Mouse (Mus musculus): ENCODE data around the gene Lrrc8c. TPM values are rescaled to one million over a fixed set of nuclear protein-coding genes. Genes with fewer than 3 reads are reported as not detected.
"Not testable (repeated sequence)": the region's sequence is repeated elsewhere in the genome, so short reads cannot be mapped to it uniquely, and the experiment has no call there.

Gene Lrrc8c
- polyA plus RNA-seq, 1 experiment: 7.1 TPM

DNA sequence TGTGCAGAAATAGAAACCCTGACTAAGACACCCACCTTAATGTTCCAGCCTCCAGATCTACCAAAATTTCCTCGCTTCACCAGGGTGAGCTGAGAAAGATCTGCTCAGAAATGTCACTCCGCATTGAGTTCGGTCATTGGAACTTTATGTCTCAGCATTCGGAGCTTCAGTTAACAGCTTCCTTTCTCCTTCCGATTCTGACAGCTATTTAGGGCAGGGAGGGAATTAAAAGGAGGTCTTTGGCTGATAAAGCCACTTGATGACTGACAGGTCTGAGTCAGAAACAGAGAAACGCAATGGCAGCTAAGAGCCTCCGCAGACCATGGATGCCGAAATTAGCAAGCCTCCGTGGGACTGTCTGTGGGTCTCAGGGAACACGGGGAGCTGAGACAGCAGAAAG, 112.9 kb downstream of the Lrrc8c start:
- Histone ChIP-seq H3K27me3 (ENCODE audit: control insufficient read depth, insufficient read depth, insufficient read length) (no peaks in the 10 kb centered on the region), H3K4me3 (ENCODE audit: insufficient read depth, poor library complexity, severe bottlenecking) (no peak overlapping the region), H3ac (ENCODE audit: control insufficient read depth, insufficient read length, low read depth) (no peak overlapping the region), H3K36me3 (ENCODE audit: control insufficient read depth, insufficient read depth) (no peaks in the 10 kb centered on the region), H3K79me2 (ENCODE audit: control insufficient read depth, insufficient read depth) (no peaks in the 10 kb centered on the region), H3K79me3 (ENCODE audit: low read depth) (no peaks in the 10 kb centered on the region)
- TF ChIP-seq MAX (IDR thresholded peaks at IDR 0.05) (no peak), CTCF (IDR thresholded peaks at IDR 0.05; ENCODE audit: control insufficient read depth, insufficient read depth, insufficient read length) (no peak), FOSL1 (IDR thresholded peaks at IDR 0.05; ENCODE audit: insufficient read depth, low read length, poor library complexity, severe bottlenecking) (no peak), MYOG (IDR thresholded peaks at IDR 0.05; ENCODE audit: control insufficient read depth, extremely low read depth, insufficient read length) (no peak), CEBPB (IDR thresholded peaks at IDR 0.05; ENCODE audit: low read depth) (no peak), MYOD1 (IDR thresholded peaks at IDR 0.05; ENCODE audit: control insufficient read depth, insufficient read length, low read depth) (no peak)

DNA sequence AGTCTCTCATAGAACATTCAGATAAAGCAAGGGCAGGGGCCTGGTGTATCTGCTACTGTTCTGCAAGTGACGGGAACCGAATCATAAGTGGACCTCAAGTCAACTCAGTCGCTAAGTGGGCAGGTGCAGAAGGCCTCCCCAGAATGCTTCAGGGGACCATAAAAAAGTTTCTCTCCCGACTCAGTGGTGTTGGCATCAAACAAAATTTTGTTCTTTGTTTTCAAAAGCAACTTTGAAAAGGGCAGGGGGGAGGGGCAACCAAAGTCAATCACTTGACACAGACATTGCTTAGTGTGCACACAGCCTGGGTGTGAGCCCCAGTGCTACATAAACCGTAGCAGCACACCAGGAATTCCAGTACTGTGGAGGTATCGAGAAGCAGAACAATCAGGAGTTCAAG, 116.4 kb downstream of the Lrrc8c start:
- no peaks in the 10 kb centered on the region for H3K79me2 ChIP-seq (ENCODE audit: control insufficient read depth, insufficient read depth)
- no peaks in the 10 kb centered on the region for H3K27me3 ChIP-seq (ENCODE audit: control insufficient read depth, insufficient read depth, insufficient read length)
- H3K36me3 ChIP-seq (ENCODE audit: control insufficient read depth, insufficient read depth): no peaks in the 10 kb centered on the region
- no peaks in the 10 kb centered on the region for H3K79me3 ChIP-seq (ENCODE audit: low read depth)
- no peak overlapping the region for H3ac ChIP-seq (ENCODE audit: control insufficient read depth, insufficient read length, low read depth)
- H3K4me3 ChIP-seq (ENCODE audit: insufficient read depth, poor library complexity, severe bottlenecking): no peak overlapping the region
- TF ChIP-seq CTCF (IDR thresholded peaks at IDR 0.05; ENCODE audit: control insufficient read depth, insufficient read depth, insufficient read length) (no peak), CEBPB (IDR thresholded peaks at IDR 0.05; ENCODE audit: low read depth) (no peak), FOSL1 (IDR thresholded peaks at IDR 0.05; ENCODE audit: insufficient read depth, low read length, poor library complexity, severe bottlenecking) (no peak), MAX (IDR thresholded peaks at IDR 0.05) (no peak), MYOD1 (IDR thresholded peaks at IDR 0.05; ENCODE audit: control insufficient read depth, insufficient read length, low read depth) (no peak), MYOG (IDR thresholded peaks at IDR 0.05; ENCODE audit: control insufficient read depth, extremely low read depth, insufficient read length) (no peak), USF1 (IDR thresholded peaks at IDR 0.05; ENCODE audit: low read depth) (no peak)

DNA sequence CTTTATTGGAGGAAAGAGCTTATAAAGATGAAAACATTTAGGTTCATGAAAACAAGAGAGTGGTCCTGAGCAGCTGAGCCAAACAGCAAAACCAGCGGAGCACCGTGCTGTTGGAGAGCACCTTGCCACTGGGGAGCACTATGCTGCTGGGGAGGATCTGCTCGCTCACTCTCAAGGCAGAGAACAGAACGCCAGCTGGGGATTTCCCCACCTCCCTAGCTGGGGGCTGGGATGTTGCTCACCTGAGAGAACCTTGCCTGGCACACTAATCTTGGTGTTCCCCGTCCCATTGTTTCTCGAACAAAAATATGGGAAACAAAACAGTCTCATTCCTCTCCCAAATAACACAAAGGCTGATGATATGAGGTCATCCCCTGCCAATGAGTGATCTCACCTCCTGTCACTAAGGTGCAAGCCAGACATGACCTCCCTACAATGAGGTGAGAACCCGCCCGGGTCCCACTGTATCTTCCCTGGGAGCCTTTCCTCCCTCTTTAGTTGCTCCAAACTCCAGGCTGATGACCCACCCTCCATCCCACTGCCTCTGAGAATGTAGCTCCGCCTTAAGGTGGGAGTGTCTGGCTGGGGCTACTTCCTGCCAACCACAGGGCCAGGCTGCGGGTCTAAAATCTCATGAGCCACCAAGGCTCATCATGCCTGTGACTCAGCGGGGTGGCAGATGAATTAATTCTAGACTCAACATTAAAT, 117.5 kb downstream of the Lrrc8c start:
- peak; percentile 16 for TF ChIP-seq MAX (IDR thresholded peaks at IDR 0.05)
- no peak for TF ChIP-seq FOSL1 (IDR thresholded peaks at IDR 0.05; ENCODE audit: insufficient read depth, low read length, poor library complexity, severe bottlenecking)
- no peak for TF ChIP-seq MYOG (IDR thresholded peaks at IDR 0.05; ENCODE audit: control insufficient read depth, extremely low read depth, insufficient read length)
- TF ChIP-seq CEBPB (IDR thresholded peaks at IDR 0.05; ENCODE audit: low read depth): no peak
- no peak for TF ChIP-seq USF1 (IDR thresholded peaks at IDR 0.05; ENCODE audit: low read depth)
- TF ChIP-seq MYOD1 (IDR thresholded peaks at IDR 0.05; ENCODE audit: control insufficient read depth, insufficient read length, low read depth): no peak
- peak; percentile 26 for TF ChIP-seq CTCF (IDR thresholded peaks at IDR 0.05; ENCODE audit: control insufficient read depth, insufficient read depth, insufficient read length)
- Histone ChIP-seq H3K27me3 (ENCODE audit: control insufficient read depth, insufficient read depth, insufficient read length) (no peaks in the 10 kb centered on the region), H3K79me2 (ENCODE audit: control insufficient read depth, insufficient read depth) (no peaks in the 10 kb centered on the region), H3ac (ENCODE audit: control insufficient read depth, insufficient read length, low read depth) (no peak overlapping the region), H3K79me3 (ENCODE audit: low read depth) (no peaks in the 10 kb centered on the region), H3K36me3 (ENCODE audit: control insufficient read depth, insufficient read depth) (no peaks in the 10 kb centered on the region), H3K4me3 (ENCODE audit: insufficient read depth, poor library complexity, severe bottlenecking) (no peak overlapping the region)

DNA sequence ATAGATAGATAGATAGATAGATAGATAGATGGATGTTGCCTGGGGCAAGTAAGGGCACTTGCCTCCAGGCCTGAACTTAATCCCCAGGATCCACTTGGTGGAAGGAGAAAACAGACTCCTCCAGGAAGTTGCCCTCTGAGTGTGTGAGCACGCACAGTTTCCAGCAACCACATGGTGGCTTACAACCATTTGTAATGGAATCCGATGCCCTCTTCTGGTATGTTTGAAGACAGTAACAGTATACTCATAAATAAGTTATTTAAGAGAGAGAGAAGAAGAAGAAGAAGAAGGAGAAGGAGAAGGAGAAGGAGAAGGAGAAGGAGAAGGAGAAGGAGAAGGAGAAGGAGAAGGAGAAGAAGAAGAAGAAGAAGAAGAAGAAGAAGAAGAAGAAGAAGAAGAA, 119.1 kb downstream of the Lrrc8c start:
- not testable (repeated sequence) for H3ac ChIP-seq (ENCODE audit: control insufficient read depth, insufficient read length, low read depth); H3K79me3 ChIP-seq (ENCODE audit: low read depth); H3K4me3 ChIP-seq (ENCODE audit: insufficient read depth, poor library complexity, severe bottlenecking); H3K36me3 ChIP-seq (ENCODE audit: control insufficient read depth, insufficient read depth); H3K27me3 ChIP-seq (ENCODE audit: control insufficient read depth, insufficient read depth, insufficient read length); H3K79me2 ChIP-seq (ENCODE audit: control insufficient read depth, insufficient read depth)

DNA sequence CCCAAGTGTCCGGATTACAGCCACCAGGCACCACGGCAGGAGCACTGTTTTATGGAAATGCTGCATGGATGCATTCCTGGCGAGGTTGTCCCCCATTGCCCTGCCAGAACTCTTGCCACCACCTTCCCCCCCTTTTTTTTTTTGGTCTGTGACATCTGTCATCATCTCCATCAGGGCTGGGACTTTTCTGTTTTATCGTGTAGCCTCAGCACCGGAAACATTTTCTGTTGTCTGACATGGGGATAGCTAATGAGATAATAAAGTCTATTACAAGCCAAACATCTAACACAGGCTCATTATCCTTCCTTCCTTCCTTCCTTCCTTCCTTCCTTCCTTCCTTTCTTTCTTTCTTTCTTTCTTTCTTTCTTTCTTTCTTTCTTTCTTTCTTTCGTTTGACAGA, 119.7 kb downstream of the Lrrc8c start:
- Histone ChIP-seq H3K4me3 (ENCODE audit: insufficient read depth, poor library complexity, severe bottlenecking) (no peak overlapping the region), H3ac (ENCODE audit: control insufficient read depth, insufficient read length, low read depth) (no peak overlapping the region), H3K36me3 (ENCODE audit: control insufficient read depth, insufficient read depth) (no peaks in the 10 kb centered on the region), H3K79me2 (ENCODE audit: control insufficient read depth, insufficient read depth) (no peaks in the 10 kb centered on the region), H3K27me3 (ENCODE audit: control insufficient read depth, insufficient read depth, insufficient read length) (no peaks in the 10 kb centered on the region), H3K79me3 (ENCODE audit: low read depth) (no peaks in the 10 kb centered on the region)
- no peak for TF ChIP-seq CEBPB (IDR thresholded peaks at IDR 0.05; ENCODE audit: low read depth)
- no peak for TF ChIP-seq MYOD1 (IDR thresholded peaks at IDR 0.05; ENCODE audit: control insufficient read depth, insufficient read length, low read depth)
- TF ChIP-seq MYOG (IDR thresholded peaks at IDR 0.05; ENCODE audit: control insufficient read depth, extremely low read depth, insufficient read length): no peak

DNA sequence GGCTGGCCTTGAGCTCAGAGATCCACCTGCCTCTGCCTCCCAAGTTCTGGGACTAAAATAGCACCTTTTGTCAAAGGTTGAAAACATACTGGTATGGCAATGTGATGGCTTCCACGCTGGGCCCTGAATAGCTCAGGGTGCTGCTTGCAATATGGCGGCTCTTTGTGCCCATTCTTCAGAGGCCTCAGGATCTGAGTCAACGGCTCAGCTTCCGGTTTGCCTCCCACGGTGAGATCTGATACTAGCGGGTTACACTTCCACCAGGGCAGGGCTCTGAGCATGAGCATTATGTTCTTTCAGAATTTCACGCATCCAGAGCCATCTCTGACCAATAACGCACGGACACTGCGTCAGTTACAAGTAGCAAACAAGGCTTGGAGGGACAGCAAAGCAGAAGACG, 120.2 kb downstream of the Lrrc8c start:
- Histone ChIP-seq H3K79me3 (ENCODE audit: low read depth) (no peaks in the 10 kb centered on the region), H3ac (ENCODE audit: control insufficient read depth, insufficient read length, low read depth) (no peak overlapping the region), H3K79me2 (ENCODE audit: control insufficient read depth, insufficient read depth) (no peaks in the 10 kb centered on the region), H3K27me3 (ENCODE audit: control insufficient read depth, insufficient read depth, insufficient read length) (no peaks in the 10 kb centered on the region), H3K4me3 (ENCODE audit: insufficient read depth, poor library complexity, severe bottlenecking) (no peak overlapping the region), H3K36me3 (ENCODE audit: control insufficient read depth, insufficient read depth) (no peaks in the 10 kb centered on the region)
- TF ChIP-seq MAX (IDR thresholded peaks at IDR 0.05) (no peak), FOSL1 (IDR thresholded peaks at IDR 0.05; ENCODE audit: insufficient read depth, low read length, poor library complexity, severe bottlenecking) (no peak), MYOG (IDR thresholded peaks at IDR 0.05; ENCODE audit: control insufficient read depth, extremely low read depth, insufficient read length) (no peak), CEBPB (IDR thresholded peaks at IDR 0.05; ENCODE audit: low read depth) (no peak), MYOD1 (IDR thresholded peaks at IDR 0.05; ENCODE audit: control insufficient read depth, insufficient read length, low read depth) (no peak), USF1 (IDR thresholded peaks at IDR 0.05; ENCODE audit: low read depth) (no peak), CTCF (IDR thresholded peaks at IDR 0.05; ENCODE audit: control insufficient read depth, insufficient read depth, insufficient read length) (no peak)
